Mouse (Mus musculus) neural tube, embryonic 11.5 days (tissue): ENCODE measurements around the gene Rffl. TPM values are rescaled to one million over a fixed set of nuclear protein-coding genes. Genes with fewer than 3 reads are reported as not detected.

Experiments
- ATAC-seq: fragments of 200-750 bp; cut with Nextera tagmentation; 2 replicates; pipeline ENCODE4 v1.8.0; 2017; ENCODE audit warnings: moderate number of reproducible peaks, mild to moderate bottlenecking, moderate TSS enrichment, moderate library complexity; ENCODE audit not compliant: insufficient read depth, low FRiP score, low TSS enrichment
- DNase-seq: peaks from one replicate; pipeline ENCODE4 v3.0.0-alpha.2; 2015; ENCODE audit warnings: low spot score
- H3K27ac ChIP-seq: fragments of 300-500 bp; sonication (generic); 2 replicates; pipeline ENCODE4 v1.5.1; 2014; ENCODE audit warnings: low read depth, mild to moderate bottlenecking, low read length
- H3K27me3 ChIP-seq: fragments of 300-500 bp; sonication (generic); 2 replicates; pipeline ENCODE4 v1.6.1; 2014; ENCODE audit warnings: mild to moderate bottlenecking, low read length, mixed read lengths; ENCODE audit not compliant: control insufficient read depth, insufficient read depth
- H3K36me3 ChIP-seq: fragments of 300-500 bp; sonication (generic); 2 replicates; pipeline ENCODE4 v1.6.1; 2014; ENCODE audit warnings: mild to moderate bottlenecking, low read length, moderate library complexity, mixed read lengths; ENCODE audit not compliant: control insufficient read depth, insufficient read depth
- H3K4me1 ChIP-seq: fragments of 300-500 bp; sonication (generic); 2 replicates; pipeline ENCODE4 v1.6.1; 2014; ENCODE audit warnings: low read length, mixed read lengths; ENCODE audit not compliant: control insufficient read depth, insufficient read depth
- H3K4me2 ChIP-seq: fragments of 300-500 bp; sonication (generic); 2 replicates; pipeline ENCODE4 v1.6.1; 2014; ENCODE audit warnings: low read depth, mild to moderate bottlenecking, moderate library complexity
- H3K4me3 ChIP-seq: fragments of 300-500 bp; sonication (generic); 2 replicates; pipeline ENCODE4 v1.5.1; 2014; ENCODE audit warnings: low read depth, low read length
- H3K9ac ChIP-seq: fragments of 300-500 bp; sonication (generic); 2 replicates; pipeline ENCODE4 v1.6.1; 2014; ENCODE audit warnings: mild to moderate bottlenecking, low read length
- H3K9me3 ChIP-seq: fragments of 300-500 bp; sonication (generic); 2 replicates; pipeline ENCODE4 v1.6.1; 2016; ENCODE audit warnings: low read length; ENCODE audit not compliant: control insufficient read depth
- WGBS: fragments of 180-500 bp; shearing (Covaris S2); extraction: QIAGEN DNeasy Blood & Tissue Kit; methylation state at CpG from one replicate; pipeline ENCODE4 v1.1.7; 2014; 5-methylcytosine and 5-hydroxymethylcytosine counted together
- polyA plus RNA-seq: library from polyadenylated mRNA; unstranded; fragments of >200 nt; fragmentation: Nextera tagmentation; extraction: Ambion mirVana; gene quantifications from 2 replicates; pipeline ENCODE4 v1.2.1, GENCODE M21; 2014

Gene Rffl
- polyA plus RNA-seq, 1 experiment from 2014 or later: 11.9 TPM

DNA sequence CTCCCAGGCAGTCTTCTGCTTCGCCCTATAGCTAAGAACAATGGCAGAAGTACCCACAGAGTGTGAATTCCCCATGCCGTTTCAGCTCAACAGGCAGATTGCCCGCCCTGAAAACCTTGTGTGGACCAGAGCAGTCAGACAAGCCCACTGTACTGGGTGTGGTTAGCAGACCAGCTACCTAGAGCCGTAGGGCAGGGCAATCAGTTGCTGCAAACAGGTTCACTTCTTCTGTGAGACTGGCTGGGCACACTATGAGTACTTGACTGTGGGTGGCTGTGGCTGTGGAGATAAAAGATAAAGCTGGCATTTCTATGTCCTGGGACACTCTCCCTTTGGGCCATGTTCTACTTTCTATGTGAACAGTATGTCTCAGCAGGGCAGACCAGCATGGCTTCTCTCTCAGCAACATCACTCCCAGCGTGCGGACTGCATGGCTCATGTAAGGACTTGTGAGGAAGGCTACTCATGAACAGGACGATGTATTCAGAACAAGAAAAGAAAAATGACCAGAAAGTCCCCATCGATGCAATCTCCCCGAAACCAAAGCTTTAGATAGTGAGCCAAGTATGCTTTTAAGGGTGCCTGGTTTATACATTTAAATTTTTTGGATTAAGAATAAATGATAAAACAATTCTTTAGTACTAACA is 15.6 kb downstream of the Rffl start:
- ATAC-seq: no peak
- no peak overlapping the region for H3K27ac ChIP-seq

DNA sequence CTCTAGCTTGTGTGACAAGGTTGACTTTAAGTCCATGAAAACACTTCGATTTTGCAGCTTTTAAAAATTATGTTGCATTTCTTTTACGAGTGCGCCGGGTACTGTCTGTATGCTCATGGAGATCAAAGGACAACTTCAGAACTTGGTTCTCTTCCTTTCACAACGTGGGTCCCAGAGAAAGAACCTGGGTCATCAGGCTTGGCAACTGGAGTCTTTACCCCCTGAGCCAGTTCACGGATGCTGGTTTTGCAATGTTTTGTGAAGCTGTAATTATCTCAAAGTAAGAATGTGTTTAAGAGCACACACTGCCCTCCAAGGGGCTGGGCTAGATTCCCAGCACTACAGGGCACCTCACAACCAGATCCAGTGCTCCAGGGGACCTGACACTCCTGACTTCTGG is 16.9 kb downstream of the Rffl start:
- Histone ChIP-seq H3K9me3 (no peaks in the 10 kb centered on the region), H3K4me2 (no peak overlapping the region), H3K27ac (no peak overlapping the region), H3K9ac (no peak overlapping the region), H3K36me3 (no peaks in the 10 kb centered on the region), H3K4me1 (no peaks in the 10 kb centered on the region), H3K27me3 (no peaks in the 10 kb centered on the region), H3K4me3 (no peak overlapping the region)
- 87% methylated on average over 6 of the region's 6 CpGs for WGBS
- DNase-seq (no peak), ATAC-seq (no peak)

More for the DNA sequence above, 15.6 kb downstream of the Rffl start:
- H3K9me3 ChIP-seq: no peaks in the 10 kb centered on the region
- no peaks in the 10 kb centered on the region for H3K36me3 ChIP-seq
- H3K4me2 ChIP-seq: no peak overlapping the region
- 83% methylated on average over 9 of the region's 9 CpGs for WGBS
- no peak overlapping the region for H3K4me3 ChIP-seq
- no peak overlapping the region for H3K9ac ChIP-seq
- DNase-seq: no peak
- H3K27me3 ChIP-seq: no peaks in the 10 kb centered on the region
- no peaks in the 10 kb centered on the region for H3K4me1 ChIP-seq

DNA sequence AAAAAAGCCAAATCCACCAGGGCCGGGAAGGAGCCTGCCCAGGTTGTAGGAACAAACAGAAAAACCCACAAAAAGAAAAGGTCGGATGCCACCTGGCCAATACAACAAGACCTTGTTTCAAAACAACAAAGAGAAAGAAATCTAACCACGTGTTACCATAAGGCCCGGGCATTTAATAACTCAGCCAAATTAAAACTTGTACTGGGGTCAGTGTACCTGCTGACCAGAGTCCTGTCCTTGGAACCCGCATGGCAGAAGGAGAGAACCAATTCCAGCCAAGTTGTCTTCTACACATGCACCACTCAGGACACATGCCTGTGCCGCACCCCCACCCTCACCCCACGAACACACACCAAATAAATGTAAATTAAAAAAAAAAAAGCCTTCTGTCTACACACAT is 18.1 kb downstream of the Rffl start:
- Histone ChIP-seq H3K36me3 (no peaks in the 10 kb centered on the region), H3K27ac (no peak overlapping the region), H3K4me2 (no peak overlapping the region), H3K9me3 (no peaks in the 10 kb centered on the region), H3K9ac (no peak overlapping the region), H3K4me3 (no peak overlapping the region), H3K27me3 (no peaks in the 10 kb centered on the region), H3K4me1 (no peaks in the 10 kb centered on the region)
- ATAC-seq (no peak), DNase-seq (no peak)
- WGBS: 91% methylated on average over 7 of the region's 7 CpGs

DNA sequence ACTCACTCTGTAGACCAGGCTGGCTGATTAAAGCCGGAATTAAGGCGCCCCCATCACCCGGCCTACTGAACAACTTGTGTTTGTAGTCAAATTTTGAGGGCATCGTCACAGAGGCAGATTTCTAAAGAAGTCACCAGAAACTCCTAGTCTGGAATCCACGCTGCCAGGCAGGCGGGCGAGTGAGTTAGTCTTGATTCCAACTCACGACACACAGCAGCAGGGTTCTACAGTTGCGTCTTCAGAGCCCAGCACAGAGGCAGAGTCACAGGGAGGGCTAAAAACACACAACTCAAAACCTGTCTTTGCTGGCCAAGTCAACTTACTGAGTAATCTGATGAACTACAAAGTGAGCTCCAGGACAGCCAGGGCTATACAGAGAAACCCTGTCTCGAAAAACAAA is 18.5 kb downstream of the Rffl start:
- H3K9me3 ChIP-seq: no peaks in the 10 kb centered on the region
- H3K4me2 ChIP-seq: no peak overlapping the region
- no peaks in the 10 kb centered on the region for H3K36me3 ChIP-seq
- H3K9ac ChIP-seq: no peak overlapping the region
- no peak overlapping the region for H3K27ac ChIP-seq
- DNase-seq: no peak
- no peaks in the 10 kb centered on the region for H3K27me3 ChIP-seq
- 89% methylated on average over 10 of the region's 10 CpGs for WGBS
- no peaks in the 10 kb centered on the region for H3K4me1 ChIP-seq
- no peak for ATAC-seq
- H3K4me3 ChIP-seq: no peak overlapping the region

DNA sequence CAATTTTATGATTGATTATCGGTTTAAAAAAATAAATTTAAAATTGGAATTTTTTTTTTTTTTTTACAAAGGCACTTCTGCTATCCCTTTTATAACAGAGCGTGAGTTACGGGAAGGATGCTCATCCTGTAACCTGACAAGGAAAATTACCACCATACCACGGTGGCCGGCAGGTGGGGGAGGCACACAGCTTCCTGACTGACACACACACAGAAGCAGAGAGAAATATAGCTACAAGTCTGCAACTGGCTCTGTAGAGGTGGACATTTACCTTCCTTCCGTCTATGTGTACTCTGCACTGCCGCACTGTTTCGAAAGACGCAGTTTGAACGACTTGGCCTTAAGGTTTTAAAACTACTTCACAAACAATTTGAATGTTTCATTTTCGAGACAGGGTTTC is 18.9 kb downstream of the Rffl start:
- no peak overlapping the region for H3K4me3 ChIP-seq
- H3K4me1 ChIP-seq: no peaks in the 10 kb centered on the region
- H3K9me3 ChIP-seq: no peaks in the 10 kb centered on the region
- DNase-seq: no peak
- 91% methylated on average over 11 of the region's 11 CpGs for WGBS
- no peak overlapping the region for H3K9ac ChIP-seq
- H3K27ac ChIP-seq: no peak overlapping the region
- no peaks in the 10 kb centered on the region for H3K27me3 ChIP-seq
- H3K36me3 ChIP-seq: no peaks in the 10 kb centered on the region
- H3K4me2 ChIP-seq: no peak overlapping the region
- no peak for ATAC-seq

DNA sequence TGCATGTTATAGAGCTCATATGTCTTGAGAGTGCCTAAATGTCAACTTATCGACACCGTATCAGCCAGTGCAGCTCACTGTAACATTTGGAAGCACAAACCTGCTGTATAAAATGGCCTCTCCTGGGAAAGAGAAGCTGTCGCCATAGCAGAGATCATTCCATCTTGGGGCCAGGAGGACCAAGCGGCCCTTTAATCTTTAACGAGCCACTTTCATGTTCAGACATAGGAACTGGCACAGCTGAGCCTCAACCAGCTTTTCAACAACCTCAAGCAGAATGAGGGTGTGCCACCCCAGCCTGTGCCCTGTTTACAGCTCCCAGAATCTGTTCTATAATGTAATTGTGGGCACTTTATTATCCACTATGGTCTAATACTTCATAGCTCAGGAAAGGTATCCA is 20.8 kb downstream of the Rffl start:
- Histone ChIP-seq H3K4me2 (no peak overlapping the region), H3K27me3 (no peaks in the 10 kb centered on the region), H3K9me3 (no peaks in the 10 kb centered on the region), H3K9ac (no peak overlapping the region), H3K4me1 (peaks cover 5% of the 10 kb centered on the region), H3K27ac (no peak overlapping the region), H3K4me3 (no peak overlapping the region), H3K36me3 (no peaks in the 10 kb centered on the region)
- DNase-seq (no peak), ATAC-seq (no peak)
- WGBS: 66% methylated on average over 5 of the region's 5 CpGs

DNA sequence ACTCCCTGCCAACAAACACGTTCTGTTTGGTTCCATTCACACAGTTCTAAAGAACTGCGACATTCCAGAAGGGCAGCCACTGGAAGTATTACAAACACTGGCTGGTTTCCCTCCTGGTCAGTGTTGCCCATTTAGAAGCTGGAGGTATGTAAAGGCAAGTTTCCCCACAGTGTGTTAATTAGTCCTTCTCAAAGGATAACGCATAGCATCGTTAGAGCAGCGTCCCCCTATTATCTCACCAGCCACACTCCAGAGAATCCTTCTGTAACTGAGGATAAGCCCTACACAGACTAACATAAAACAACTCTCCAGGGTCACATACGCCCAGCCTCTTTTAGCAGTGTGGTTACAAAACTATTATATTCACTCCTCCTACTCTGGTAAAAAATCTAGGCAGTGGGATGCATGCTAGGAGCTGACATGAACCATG is 23.4 kb downstream of the Rffl start:
- Histone ChIP-seq H3K4me3 (no peak overlapping the region), H3K9me3 (no peaks in the 10 kb centered on the region), H3K4me2 (no peak overlapping the region), H3K4me1 (peaks cover 5% of the 10 kb centered on the region), H3K36me3 (no peaks in the 10 kb centered on the region), H3K27me3 (no peaks in the 10 kb centered on the region), H3K27ac (no peak overlapping the region), H3K9ac (no peak overlapping the region)
- ATAC-seq (no peak), DNase-seq (no peak)
- 30% methylated on average over 6 of the region's 6 CpGs for whole genome bisulfite sequencing

DNA sequence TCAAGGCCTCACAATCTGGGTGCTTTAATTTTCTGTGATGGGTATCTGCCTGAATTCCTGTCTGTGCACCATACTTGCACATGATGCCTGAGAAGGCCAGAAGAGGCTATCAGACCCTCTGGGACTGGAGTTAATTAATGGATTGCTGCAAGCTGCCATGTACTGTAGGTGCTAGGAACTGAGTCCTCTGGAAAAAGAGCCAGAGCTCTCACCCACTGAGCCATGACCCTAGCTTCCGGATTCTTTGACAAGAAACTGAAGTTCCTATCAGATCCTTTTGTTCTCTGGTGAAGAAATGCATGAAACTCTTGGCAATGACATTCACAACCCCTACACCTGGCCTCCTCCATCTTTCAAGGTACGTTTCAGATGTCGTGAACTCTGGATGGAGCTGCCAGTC is 24.1 kb downstream of the Rffl start:
- no peak overlapping the region for H3K27ac ChIP-seq
- H3K4me3 ChIP-seq: no peak overlapping the region
- no peak for DNase-seq
- no peak overlapping the region for H3K9ac ChIP-seq
- peaks cover 5% of the 10 kb centered on the region for H3K4me1 ChIP-seq
- H3K4me2 ChIP-seq: no peak overlapping the region
- no peaks in the 10 kb centered on the region for H3K36me3 ChIP-seq
- no peaks in the 10 kb centered on the region for H3K27me3 ChIP-seq
- no peak for ATAC-seq
- WGBS: 84% methylated on average over 3 of the region's 3 CpGs
- H3K9me3 ChIP-seq: no peaks in the 10 kb centered on the region

DNA sequence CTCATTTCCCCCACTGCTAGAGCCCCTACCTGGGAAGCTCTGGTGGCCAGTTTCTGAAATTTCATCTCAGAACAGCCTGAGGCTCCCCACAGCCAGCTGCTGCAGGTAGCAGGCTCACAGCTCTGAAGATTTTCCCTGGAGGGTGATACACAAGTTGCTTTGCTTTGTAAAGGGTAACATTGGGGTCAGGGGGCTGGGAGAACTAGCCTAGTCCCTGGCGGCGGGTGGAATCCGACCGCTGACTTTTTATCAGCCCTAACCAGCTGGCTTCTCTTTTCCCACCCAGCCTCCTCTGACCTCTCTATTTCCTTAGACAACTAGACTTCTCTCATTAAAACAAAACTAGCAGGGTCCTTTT is 25.0 kb downstream of the Rffl start:
- H3K4me3 ChIP-seq: no peak overlapping the region
- H3K36me3 ChIP-seq: no peaks in the 10 kb centered on the region
- 30% methylated on average over 4 of the region's 4 CpGs for WGBS
- no peak overlapping the region; the same call in 1 of the 2 replicates for H3K9ac ChIP-seq
- no peaks in the 10 kb centered on the region for H3K27me3 ChIP-seq
- ATAC-seq: no peak
- no peaks in the 10 kb centered on the region for H3K9me3 ChIP-seq
- peaks cover 5% of the 10 kb centered on the region for H3K4me1 ChIP-seq
- peak overlapping the region; percentile 19; the same call in 1 of the 2 replicates for H3K4me2 ChIP-seq
- 0 out of 2 replicates have a peak overlapping the region, but pooled peaks have one; percentile 27 for H3K27ac ChIP-seq
- no peak for DNase-seq
